Mouse (Mus musculus) lung, postnatal 14 days (tissue): ENCODE data around the gene Eapp.

Experiments used
- DNase-seq: peaks from one replicate; pipeline ENCODE4 v3.0.0; 2021

Eapp gene

GRCm38 (mm10) chr12:54621942-54622341 is 73.8 kb downstream of the Eapp start:
- no peak for DNase-seq
